Mouse (Mus musculus): ENCODE measurements at regions not wholly inside any gene's neighbourhood (a gene's known extent, or its start where the extent isn't known, plus 50 kb on each side); places are given as distances from the start of the nearest gene placed in this dataset.
"Not testable (repeated sequence)": the region's sequence is repeated elsewhere in the genome, so short reads cannot be mapped to it uniquely, and the experiment has no call there.

DNA sequence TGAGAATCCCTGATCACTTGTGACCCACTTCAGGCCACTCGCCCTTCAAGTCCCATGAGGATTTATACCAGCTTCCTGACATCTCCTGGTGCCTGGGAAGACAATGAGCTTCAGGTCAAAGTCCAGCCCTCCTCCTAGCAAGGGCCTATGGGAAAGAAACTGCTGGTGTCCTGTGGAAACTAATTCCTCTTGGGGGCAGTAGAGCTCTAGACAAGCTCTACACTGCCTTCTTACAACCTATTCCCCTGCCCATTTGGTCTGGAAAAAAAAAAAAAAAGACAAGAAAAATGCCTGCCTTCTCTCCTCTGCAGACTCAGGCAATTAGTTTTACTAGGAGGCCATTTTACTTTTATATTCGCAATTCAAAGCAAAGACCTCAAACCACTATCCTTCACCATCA lies 132.6 kb upstream of the Olfr1324 start:
- WGBS = 26% methylated on average over 2 of the region's 2 CpGs
- no peak overlapping the region for H3K27ac ChIP-seq
- no peaks in the 10 kb centered on the region for H3K4me1 ChIP-seq (ENCODE audit: control insufficient read depth, insufficient read depth, low read length)
- H3K79me2 ChIP-seq (replicated peaks; ENCODE audit: control insufficient read depth, insufficient read depth, low read length) = no peaks in the 10 kb centered on the region
- TF ChIP-seq POLR2A (IDR thresholded peaks at IDR 0.05; ENCODE audit: insufficient read depth, low read depth, low read length) (no peak), CTCF (IDR thresholded peaks at IDR 0.05) (peak; percentile 67), EP300 (IDR thresholded peaks at IDR 0.05; ENCODE audit: insufficient read depth, low read depth, low read length) (no peak)
- no peak overlapping the region for H3K9ac ChIP-seq (ENCODE audit: low read depth, low read length)
- no peaks in the 10 kb centered on the region for H3K27me3 ChIP-seq (ENCODE audit: control insufficient read depth, insufficient read depth, low read length)
- no peak overlapping the region for H3K4me3 ChIP-seq
- intact Hi-C loops (cut with DNase I) = no loop called here
- H3K36me3 ChIP-seq (ENCODE audit: control insufficient read depth, insufficient read depth, low read length) = no peaks in the 10 kb centered on the region
- DNase-seq = no peak

DNA sequence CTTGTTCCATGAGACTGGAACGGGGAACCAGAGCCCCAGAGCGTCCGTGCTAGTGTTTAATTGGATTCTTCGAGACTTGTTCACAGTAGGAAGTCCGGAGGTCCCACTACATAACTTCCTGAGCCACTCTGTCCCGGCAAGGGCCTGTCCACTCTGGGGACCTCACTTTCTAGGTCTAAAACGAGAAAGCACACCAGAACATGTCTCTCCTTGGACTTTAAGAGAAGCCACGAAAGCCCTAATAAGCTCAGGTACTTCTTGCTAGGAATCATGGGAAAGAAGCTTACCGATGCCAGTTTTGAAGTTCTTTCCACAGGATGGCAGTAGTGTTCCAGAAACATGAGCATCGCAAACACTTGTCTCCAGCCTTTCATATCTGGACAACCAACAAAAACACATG lies 122.0 kb upstream of the Olfr1324 start:
- WGBS = 37% methylated on average over 10 of the region's 10 CpGs
- intact Hi-C loops (cut with DNase I) = loop anchor here (5.0 kb wide), 2 partner anchors 47 to 62 kb away; no protein-coding TSS in a partner anchor

DNA sequence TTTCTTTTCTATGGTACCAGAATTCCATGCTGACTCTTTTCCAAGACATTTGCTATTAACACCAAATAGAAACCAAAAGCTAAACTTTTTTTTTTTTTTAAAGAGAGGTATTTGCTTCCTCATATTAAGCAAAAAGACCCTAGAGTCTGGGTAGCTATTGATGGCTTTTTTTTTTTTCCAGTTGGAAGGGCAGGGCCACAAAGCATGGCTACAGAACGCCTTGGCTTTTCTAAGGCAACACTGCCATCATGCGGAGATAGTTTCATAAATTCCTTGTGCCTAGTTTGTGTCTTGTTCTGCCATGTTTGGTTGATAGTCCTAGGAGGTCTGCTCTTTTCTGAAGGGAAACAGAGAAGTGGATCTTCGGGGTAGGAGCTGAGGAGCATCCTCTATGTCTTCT lies 121.4 kb upstream of the Olfr1324 start:
- Histone ChIP-seq H3K27me3 (ENCODE audit: control insufficient read depth, insufficient read depth, low read length) (no peaks in the 10 kb centered on the region), H3K4me1 (ENCODE audit: control insufficient read depth, insufficient read depth, low read length) (no peaks in the 10 kb centered on the region), H3K4me3 (peak overlapping the region; percentile 65), H3K9ac (ENCODE audit: low read depth, low read length) (no peak overlapping the region), H3K79me2 (replicated peaks; ENCODE audit: control insufficient read depth, insufficient read depth, low read length) (no peaks in the 10 kb centered on the region), H3K27ac (peak overlapping the region; percentile 76), H3K36me3 (ENCODE audit: control insufficient read depth, insufficient read depth, low read length) (no peaks in the 10 kb centered on the region)
- intact Hi-C loops (cut with DNase I) = loop anchor here (5.0 to 10.0 kb wide), 3 partner anchors 48 to 1205 kb away; no protein-coding TSS in a partner anchor
- WGBS = 37% methylated on average over 3 of the region's 3 CpGs
- TF ChIP-seq CTCF (IDR thresholded peaks at IDR 0.05) (peak; percentile 72), POLR2A (IDR thresholded peaks at IDR 0.05; ENCODE audit: insufficient read depth, low read depth, low read length) (no peak)
- peak; percentile 5 to 68 for DNase-seq

More for the DNA sequence above, 122.0 kb upstream of the Olfr1324 start:
- no peaks in the 10 kb centered on the region for H3K79me2 ChIP-seq (replicated peaks; ENCODE audit: control insufficient read depth, insufficient read depth, low read length)
- H3K36me3 ChIP-seq (ENCODE audit: control insufficient read depth, insufficient read depth, low read length) = no peaks in the 10 kb centered on the region
- H3K27me3 ChIP-seq (ENCODE audit: control insufficient read depth, insufficient read depth, low read length) = no peaks in the 10 kb centered on the region
- TF ChIP-seq POLR2A (IDR thresholded peaks at IDR 0.05; ENCODE audit: insufficient read depth, low read depth, low read length) = no peak
- peak; percentile 74 for TF ChIP-seq CTCF (IDR thresholded peaks at IDR 0.05)
- DNase-seq = peak in 1 of 2 experiments; percentile 61
- H3K27ac ChIP-seq = peak overlapping the region; percentile 76
- no peaks in the 10 kb centered on the region for H3K4me1 ChIP-seq (ENCODE audit: control insufficient read depth, insufficient read depth, low read length)
- peak overlapping the region; percentile 65 for H3K4me3 ChIP-seq
- H3K9ac ChIP-seq (ENCODE audit: low read depth, low read length) = no peak overlapping the region

DNA sequence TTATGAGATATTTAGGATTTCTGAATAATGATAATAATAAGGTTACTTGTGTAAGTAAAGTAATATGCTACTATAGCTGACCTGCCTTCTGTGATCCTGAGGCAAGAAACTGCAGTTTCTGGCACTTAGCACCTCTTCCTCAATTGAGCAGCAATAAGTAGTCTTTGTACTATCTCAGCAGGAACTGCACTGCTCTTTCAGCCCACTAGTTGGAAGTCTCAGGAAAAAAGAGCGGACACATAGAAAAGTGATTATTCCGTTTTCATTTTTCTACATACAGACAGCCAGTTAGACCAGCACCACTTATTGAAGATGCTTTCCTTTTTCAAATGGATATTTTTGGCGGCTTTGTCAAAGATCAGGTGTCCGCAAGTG lies 109.5 kb upstream of the Olfr1324 start:
- not testable (repeated sequence) for H3K9ac ChIP-seq (ENCODE audit: low read depth, low read length)

DNA sequence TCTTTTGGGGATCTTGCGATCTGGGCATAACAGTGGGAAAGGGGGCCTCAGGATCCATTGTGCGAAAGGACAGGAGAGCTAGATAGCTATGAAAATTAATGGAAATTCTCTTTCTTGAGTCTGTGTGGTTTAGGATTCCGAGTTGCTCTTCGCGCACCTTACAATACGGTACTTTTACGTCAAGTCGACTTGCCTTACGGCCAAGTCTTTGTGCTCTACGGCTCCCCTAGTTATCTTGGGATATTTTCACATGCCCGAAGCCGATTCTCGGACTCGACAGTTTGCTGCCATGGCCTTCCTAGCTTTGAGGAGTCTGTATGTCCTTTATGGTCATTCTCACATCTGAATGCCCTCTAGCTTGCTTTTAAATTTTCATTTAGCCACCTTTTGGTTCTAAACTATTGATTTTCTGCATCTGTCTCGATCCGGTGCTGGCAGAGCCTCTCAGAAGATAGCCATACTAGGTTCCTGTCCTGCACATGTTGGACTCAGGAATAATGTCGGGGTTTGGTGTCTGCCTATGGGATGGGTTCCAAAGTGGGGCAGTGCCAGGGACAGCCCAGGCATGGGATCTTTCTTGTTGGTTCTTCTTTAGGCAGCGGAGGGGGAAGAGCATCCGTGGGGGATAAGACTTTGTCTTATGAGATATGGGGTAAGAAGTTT lies 109.0 kb upstream of the Olfr1324 start:
- no peak overlapping the region for H3K27ac ChIP-seq
- peak overlapping the region; percentile 65; the same call in 1 of the 2 replicates for H3K9ac ChIP-seq (ENCODE audit: low read depth, low read length)
- peak; percentile 40 to 68 for DNase-seq
- no peaks in the 10 kb centered on the region for H3K27me3 ChIP-seq (ENCODE audit: control insufficient read depth, insufficient read depth, low read length)
- H3K4me3 ChIP-seq = peak overlapping the region; percentile 38
- TF ChIP-seq CTCF (IDR thresholded peaks at IDR 0.05) (no peak), EP300 (IDR thresholded peaks at IDR 0.05; ENCODE audit: insufficient read depth, low read depth, low read length) (no peak), POLR2A (IDR thresholded peaks at IDR 0.05; ENCODE audit: insufficient read depth, low read depth, low read length) (no peak)
- 55% methylated on average over 19 of the region's 19 CpGs for WGBS
- intact Hi-C loops (cut with DNase I) = no loop called here
- no peaks in the 10 kb centered on the region for H3K36me3 ChIP-seq (ENCODE audit: control insufficient read depth, insufficient read depth, low read length)
- no peaks in the 10 kb centered on the region for H3K79me2 ChIP-seq (replicated peaks; ENCODE audit: control insufficient read depth, insufficient read depth, low read length)
- H3K4me1 ChIP-seq (ENCODE audit: control insufficient read depth, insufficient read depth, low read length) = no peaks in the 10 kb centered on the region

More for the DNA sequence above, 109.5 kb upstream of the Olfr1324 start:
- DNase-seq; H3K27ac ChIP-seq; H3K4me1 ChIP-seq (ENCODE audit: control insufficient read depth, insufficient read depth, low read length); H3K27me3 ChIP-seq (ENCODE audit: control insufficient read depth, insufficient read depth, low read length); H3K79me2 ChIP-seq (replicated peaks; ENCODE audit: control insufficient read depth, insufficient read depth, low read length); intact Hi-C loops (cut with DNase I); H3K36me3 ChIP-seq (ENCODE audit: control insufficient read depth, insufficient read depth, low read length): not testable (repeated sequence)
- peak overlapping the region; percentile 38; the same call in 1 of the 2 replicates for H3K4me3 ChIP-seq
- WGBS = 47% methylated on average over 4 of the region's 4 CpGs

DNA sequence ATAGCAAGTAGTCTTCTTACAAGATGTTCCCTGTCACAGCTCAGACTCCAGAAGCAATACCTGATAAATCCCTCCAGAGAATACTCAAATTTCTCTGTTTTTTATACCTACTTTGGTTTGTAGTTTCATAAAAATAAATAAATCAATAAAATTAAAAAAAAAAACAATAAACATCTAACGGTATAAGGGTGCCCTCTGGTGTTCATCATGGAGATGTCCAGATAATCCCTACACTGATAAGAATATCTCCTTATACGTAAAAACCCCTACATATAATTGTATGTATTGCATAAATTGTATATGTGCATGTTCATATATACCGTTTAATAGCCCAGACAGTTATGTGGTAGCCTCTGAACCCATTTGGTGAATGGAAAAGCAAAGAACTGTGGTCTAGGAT lies 75.7 kb upstream of the Olfr1324 start:
- 16% methylated on average over 3 of the region's 3 CpGs for WGBS
- DNase-seq = no peak
- Histone ChIP-seq H3K4me3 (no peak overlapping the region), H3K27ac (no peak overlapping the region), H3K79me2 (replicated peaks; ENCODE audit: control insufficient read depth, insufficient read depth, low read length) (no peaks in the 10 kb centered on the region), H3K36me3 (ENCODE audit: control insufficient read depth, insufficient read depth, low read length) (no peaks in the 10 kb centered on the region), H3K9ac (ENCODE audit: low read depth, low read length) (no peak overlapping the region), H3K4me1 (ENCODE audit: control insufficient read depth, insufficient read depth, low read length) (no peaks in the 10 kb centered on the region), H3K27me3 (ENCODE audit: control insufficient read depth, insufficient read depth, low read length) (no peaks in the 10 kb centered on the region)
- intact Hi-C loops (cut with DNase I) = loop anchor here (5.0 kb wide), 1 partner anchor 1157 kb away; no protein-coding TSS in a partner anchor
- peak; percentile 54 for TF ChIP-seq CTCF (IDR thresholded peaks at IDR 0.05)
- no peak for TF ChIP-seq EP300 (IDR thresholded peaks at IDR 0.05; ENCODE audit: insufficient read depth, low read depth, low read length)
